Mouse (Mus musculus) T-helper 1 cell (primary cell): ENCODE data around the gene Abcg1.

Source experiments
- in situ Hi-C: fragments of 300-600 bp; cut with MboI, MseI; formaldehyde crosslinking; loops from one replicate; pipeline ENCODE4 v1.15.1; 2025; ENCODE audit warnings: high pct_unique_total_duplicates

The Abcg1 gene

DNA sequence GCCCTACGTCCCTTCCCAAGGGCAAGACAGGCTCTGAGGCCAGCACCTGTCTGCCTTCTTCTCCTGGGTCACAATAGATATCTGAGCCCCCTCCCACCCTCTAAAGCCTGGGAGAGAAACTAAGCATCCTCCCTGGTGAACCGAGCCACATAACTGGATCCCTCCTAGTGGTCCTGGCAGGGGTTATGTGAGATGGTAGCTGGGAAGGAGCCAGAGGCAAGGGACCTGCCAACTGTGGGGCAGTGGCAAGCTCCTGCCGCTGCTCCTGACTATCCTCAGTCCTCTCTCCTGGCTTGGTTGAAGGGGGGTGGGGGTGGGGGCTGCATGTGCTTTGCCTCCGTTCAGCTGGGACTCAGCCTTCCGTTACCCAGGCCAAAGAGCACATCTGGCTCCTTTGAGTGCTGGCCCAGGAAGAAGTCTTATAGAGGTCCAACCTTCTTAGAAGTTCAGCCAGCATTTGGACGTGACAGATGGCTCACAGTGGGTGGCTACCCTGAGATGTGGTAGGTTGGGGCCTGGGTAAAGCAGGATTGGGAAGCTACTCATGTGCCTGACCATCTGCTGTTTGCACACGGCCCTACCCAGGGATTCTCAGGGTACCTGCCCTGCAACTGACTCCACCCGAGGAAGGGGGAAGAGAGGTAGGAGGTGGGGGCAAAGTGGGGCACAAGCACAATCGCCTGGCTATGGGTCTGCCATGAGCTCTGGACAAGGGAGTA is 68.2 kb downstream of the Abcg1 start:
- in situ Hi-C loops: no loop called here

DNA sequence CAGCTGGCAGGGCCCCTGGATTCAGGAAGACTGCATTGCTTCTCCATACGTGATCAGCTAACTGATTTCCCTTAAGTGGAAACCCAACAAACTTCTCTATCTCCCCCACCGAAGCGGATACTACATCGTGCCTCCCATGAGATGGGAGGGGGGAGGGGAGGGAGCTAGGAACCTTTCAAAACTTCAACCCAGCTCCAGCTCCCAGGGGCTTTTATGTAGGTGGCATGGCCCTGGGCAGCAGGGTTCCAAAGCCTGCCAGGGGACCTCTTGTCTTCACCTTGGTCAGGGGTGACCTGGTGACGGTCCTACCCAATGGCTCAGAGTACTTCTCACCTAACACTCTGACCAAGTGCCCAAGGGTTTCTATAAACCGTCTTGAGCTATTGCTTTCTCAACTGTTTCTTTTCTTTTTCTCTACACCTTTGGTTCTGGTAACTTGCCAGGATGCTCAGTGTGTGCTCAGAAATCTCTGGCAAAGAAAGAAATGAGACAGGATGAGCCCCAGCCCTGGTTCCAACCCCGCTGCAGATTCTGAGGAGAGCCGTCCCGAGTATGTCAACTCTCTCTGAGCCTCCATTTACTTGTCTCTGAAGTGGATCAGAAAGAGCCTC is 71.3 kb downstream of the Abcg1 start:
- in situ Hi-C loops: no loop called here

DNA sequence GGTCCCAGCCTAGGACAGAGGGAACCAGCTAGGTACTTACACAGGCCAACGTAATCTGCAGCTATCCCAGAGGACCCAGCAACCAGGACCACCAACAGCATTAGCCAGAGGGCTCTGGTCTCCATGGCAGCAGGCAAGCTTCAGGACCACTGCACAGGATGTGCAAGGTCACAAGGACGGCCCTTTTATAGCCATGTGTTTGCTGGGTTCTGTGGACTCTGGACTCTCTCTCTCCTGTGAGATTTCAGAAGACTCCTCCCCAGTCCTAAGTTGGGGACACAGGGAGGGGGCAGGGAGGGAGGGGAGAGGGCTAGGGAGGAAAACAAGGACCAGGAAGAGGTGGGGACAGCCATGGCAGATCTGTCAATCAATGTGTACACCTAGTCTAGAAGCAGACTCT is 72.0 kb downstream of the Abcg1 start, which contains the start of gene Tff3:
Gene Tff3 (minus strand): TSS at position 195 of the 400 bp plus-strand sequence.
- in situ Hi-C loops: no loop called here

DNA sequence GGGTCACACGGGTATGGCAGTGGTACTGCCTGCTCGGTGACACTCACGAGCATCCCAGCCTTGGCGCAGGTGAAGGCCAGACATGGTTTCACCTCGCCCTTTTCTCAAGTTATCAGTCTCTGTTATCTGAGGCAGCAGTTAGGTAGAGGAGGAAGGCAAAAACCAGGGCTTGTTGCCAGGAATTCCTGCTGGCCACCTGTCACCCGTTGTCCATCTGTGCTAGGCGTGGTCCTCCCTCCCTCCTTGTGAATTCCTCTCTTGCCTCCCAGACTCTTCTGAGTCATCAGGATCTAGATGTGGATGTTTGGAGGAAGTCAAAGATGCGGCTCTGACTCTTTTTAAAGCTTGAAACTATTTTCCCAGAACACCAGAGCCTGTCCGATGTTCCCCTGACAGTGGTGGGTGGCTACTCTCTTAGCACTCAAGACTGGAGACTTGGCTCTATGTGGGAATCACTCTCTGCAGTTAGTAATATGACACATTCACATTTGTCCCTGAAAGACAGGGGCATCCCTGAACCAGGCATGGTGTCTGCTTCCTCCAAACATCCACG is 73.9 kb downstream of the Abcg1 start:
- in situ Hi-C loops: loop anchor here (10.0 kb wide), 1 partner anchor 123 kb away; no protein-coding TSS in a partner anchor

DNA sequence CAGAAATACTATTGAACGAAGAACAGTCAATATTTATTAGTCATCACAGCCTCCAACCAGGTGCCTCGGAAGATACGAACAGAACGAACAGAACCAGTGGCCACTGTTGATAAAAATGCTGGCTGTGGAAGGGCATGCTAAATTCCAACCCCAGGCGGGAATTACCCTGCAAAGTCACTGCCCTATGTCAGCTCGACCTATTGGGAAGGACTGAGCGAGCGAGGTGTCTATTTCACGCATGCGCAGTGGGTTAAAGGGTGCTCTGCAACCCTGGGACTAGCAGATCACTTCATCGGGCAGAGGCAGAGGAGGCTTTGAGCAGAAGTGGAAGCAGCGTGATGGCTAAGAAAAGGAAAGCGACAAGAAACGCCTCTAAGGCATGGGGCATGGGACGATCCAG is 76.3 kb downstream of the Abcg1 start:
- in situ Hi-C loops: loop anchor here (10.0 kb wide), 1 partner anchor 121 kb away; no protein-coding TSS in a partner anchor

DNA sequence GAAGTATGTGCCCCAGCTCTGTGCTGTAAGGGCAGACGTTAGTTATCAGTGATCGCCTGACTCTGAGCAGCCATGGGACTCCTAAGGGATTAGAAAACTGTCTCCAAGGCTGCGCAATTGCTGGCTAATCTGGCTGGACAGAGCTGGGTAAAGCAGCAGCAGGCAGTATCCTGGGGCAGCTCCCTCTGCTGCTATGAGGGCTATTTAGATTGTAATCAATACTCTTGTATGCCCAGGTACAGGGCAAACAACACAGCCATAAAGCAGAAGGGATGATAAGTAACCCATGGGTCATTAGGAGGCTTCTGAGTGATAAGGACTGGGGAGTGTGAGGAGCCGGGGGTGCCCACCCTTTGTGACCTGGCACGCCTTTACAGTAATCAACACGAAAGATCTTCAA is 77.4 kb downstream of the Abcg1 start:
- in situ Hi-C loops: loop anchor here (10.0 kb wide), 1 partner anchor 120 kb away; no protein-coding TSS in a partner anchor

DNA sequence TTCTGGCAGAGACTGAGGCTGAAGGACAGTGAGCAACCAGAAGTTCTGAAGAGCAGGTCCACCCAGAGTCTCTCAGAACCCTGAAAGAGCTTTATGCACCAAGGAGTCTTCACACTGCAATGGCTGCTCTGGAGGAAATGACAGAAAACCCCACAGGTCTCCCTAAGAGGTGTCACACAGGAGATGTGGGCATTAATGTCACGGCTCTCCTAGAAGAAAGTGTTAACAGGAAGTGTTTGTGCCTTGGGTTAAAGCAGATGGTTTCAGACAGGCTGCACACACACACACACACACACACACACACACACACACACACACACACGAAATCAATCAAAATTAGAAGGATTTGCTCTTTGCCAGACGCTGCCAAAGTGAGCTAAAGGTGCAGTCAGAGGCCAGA is 78.8 kb downstream of the Abcg1 start:
- in situ Hi-C loops: loop anchor here (10.0 kb wide), 1 partner anchor 119 kb away; no protein-coding TSS in a partner anchor

GRCm38 (mm10) chr17:31136821-31137220 is 79.3 kb downstream of the Abcg1 start:
- in situ Hi-C loops: loop anchor here (10.0 kb wide), 1 partner anchor 118 kb away; no protein-coding TSS in a partner anchor

GRCm38 (mm10) chr17:31138398-31138797 is 80.9 kb downstream of the Abcg1 start:
- in situ Hi-C loops: loop anchor here (10.0 kb wide), 1 partner anchor 116 kb away; no protein-coding TSS in a partner anchor

DNA sequence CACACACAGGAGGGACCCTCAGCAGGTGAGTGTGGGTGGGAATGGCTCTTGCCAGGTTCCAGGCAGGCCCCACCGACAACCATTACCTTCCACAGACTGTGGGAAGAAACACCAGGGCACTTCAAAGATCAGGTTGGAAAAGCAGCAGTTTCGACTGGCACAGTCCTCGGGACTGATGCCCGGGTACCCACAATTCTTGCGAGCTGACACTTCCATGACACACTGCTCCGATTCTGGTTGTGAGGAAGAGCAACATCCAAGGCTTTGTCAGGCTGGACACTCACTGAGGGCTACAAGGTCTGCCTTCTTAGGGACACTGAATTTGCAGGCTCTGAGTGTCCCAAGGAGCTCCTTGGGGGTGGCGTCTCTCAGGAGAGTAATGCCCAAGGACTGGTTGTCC is 84.6 kb downstream of the Abcg1 start:
- in situ Hi-C loops: loop anchor here (5.0 kb wide), 1 partner anchor 45 kb away; no protein-coding TSS in a partner anchor

DNA sequence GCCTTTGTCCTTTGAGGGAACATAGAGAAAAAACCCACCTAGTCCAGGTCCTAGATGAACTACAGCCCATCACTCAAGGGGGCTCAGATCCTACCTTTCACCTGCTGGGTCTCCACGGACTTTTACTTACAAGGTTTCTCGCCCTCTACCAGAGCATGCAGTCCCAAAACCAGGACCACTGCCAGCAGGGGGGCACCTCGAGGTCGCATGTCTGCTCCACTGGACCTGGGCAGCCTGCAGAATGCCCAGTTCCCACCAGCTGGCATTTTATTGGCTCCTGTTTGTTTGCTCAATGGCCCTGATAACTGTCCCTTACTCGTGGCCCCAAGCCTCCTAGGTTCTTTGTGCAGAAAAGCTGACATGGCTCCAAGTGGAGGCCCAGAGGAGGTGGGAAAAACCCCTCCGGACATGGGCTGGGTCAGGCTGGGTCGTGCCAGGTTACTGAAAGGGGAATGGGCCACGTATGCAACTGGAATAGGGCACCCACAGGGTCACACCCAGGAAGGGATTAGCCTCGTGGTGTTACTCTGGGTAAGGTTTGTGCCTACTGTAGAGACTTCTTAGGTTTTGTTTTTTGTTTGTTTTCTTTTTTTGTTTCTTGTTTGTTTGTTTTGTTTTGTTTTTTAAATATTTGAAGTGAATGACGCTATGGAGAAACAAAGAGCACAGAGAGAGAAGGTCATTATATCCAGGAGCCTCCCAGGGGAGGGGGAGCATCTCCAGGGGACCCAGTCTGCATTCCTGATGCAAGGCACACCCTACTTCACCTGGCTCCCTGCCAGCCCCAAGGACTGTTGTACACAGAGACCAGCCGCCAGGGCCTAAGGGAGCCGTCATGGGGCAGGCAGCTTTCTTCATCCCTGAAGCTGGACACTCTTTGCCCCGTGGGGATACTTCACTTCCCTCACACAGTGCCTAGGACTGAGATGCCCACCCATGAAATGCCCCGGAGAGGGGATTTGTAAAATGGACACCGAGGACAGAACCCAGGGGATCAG is 86.9 kb downstream of the Abcg1 start, which contains the start of gene Tff2:
Gene Tff2 (minus strand): TSS at position 243 of the 998 bp plus-strand sequence.
- in situ Hi-C loops: loop anchor here (5.0 kb wide), 1 partner anchor 43 kb away; no protein-coding TSS in a partner anchor

- in situ Hi-C loops: no loop called here
Observed at GRCm38 (mm10) chr17:31145998-31146397, 88.5 kb downstream of the Abcg1 start.

DNA sequence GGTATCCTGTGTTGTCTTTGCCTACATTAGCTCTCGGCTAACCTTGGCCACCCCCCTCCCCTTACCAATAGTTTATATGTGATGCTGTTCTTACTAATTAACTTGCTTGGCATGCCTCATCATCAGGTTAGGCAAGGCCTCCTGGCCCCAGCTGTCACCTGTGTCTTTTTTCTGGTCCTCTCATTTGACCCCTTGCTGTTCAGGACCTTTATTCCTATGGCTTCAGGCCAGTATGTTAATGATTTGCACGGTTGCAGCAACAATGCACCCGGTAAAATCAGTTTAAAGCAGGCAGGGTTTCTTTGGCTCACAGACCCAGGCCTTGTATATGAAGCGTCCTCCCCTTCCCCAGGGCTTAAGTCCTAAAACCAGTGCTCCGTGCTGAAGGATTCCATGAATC is 95.0 kb downstream of the Abcg1 start:
- in situ Hi-C loops: no loop called here

GRCm38 (mm10) chr17:31152966-31153499 is 95.6 kb downstream of the Abcg1 start:
- in situ Hi-C loops: no loop called here

GRCm38 (mm10) chr17:31153785-31154184 is 96.3 kb downstream of the Abcg1 start:
- in situ Hi-C loops: no loop called here

DNA sequence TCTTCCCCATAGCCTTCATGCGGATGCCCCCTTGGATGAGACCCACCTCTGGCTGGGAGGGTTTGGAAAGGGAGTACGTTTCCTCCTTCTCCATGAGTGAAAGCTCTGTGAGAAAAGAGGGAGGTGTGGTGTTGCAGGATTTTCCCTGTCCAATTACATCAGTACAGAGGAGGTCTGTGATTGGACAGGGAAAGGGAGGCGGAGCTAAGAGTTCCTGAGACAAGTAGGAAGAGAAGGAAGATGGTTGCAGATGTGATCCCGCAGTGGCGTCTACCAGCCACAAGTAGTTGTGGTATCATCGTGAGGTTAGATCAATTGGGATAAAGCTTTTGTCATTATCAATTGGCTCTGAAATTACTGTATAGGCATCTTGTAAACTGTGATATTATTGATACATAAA is 100.4 kb downstream of the Abcg1 start:
- in situ Hi-C loops: no loop called here

GRCm38 (mm10) chr17:31160291-31160690 is 102.8 kb downstream of the Abcg1 start:
- in situ Hi-C loops: loop anchor here (10.0 kb wide), 1 partner anchor 655 kb away; no protein-coding TSS in a partner anchor

GRCm38 (mm10) chr17:31162607-31163006 is 105.1 kb downstream of the Abcg1 start:
- in situ Hi-C loops: loop anchor here (10.0 kb wide), 1 partner anchor 652 kb away; no protein-coding TSS in a partner anchor

DNA sequence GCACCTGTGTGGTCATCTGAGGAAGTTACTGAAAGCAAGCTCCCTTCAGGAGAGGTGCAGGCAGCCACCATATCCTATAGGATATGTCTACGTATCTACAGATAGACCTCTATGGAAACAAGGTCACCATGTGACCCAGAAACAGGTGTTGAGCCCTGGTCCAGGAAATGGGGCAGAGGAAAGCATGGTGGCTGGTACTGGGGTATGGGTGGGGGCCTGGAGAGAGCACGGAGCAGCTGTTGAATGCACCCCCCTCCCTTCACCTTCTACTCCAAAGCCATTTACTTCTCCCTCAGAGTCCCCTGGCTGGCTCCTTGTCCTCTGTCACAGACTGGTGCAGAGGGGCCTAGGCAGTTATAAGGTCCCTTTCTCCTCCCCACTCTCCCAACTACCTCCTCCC is 106.3 kb downstream of the Abcg1 start:
- in situ Hi-C loops: loop anchor here (10.0 kb wide), 1 partner anchor 651 kb away; no protein-coding TSS in a partner anchor

DNA sequence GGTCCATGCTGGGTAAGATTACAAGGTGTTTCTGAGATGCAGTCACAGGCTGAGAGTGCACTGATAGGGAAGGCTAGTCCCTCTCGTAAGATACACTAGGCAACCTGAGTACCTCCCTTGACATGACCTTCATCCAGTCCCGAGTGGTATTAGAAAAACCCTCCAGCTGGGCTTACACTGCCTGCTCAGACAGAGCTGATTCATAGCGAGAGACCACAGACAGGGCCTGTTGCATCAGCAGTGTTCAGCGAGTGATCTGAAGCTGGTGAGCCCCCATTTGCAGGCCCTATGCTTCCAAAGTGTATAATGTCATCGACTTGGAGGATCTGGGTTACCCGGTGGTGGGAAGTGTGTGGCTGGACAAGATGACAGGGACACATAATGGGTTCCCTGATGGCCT is 107.7 kb downstream of the Abcg1 start, which contains the start of gene Tff1:
Gene Tff1 (minus strand): TSS at position 151 of the 400 bp plus-strand sequence.
- in situ Hi-C loops: loop anchor here (10.0 kb wide), 1 partner anchor 650 kb away; no protein-coding TSS in a partner anchor
